Mouse (Mus musculus): Measurements from ENCODE around the gene Dglucy. TPM values are rescaled to one million over a fixed set of nuclear protein-coding genes. Genes with fewer than 3 reads are reported as not detected.

Dglucy gene
- total and polyA plus RNA-seq, 3 experiments: 0.09 to 0.27 TPM; not detected in 1

DNA sequence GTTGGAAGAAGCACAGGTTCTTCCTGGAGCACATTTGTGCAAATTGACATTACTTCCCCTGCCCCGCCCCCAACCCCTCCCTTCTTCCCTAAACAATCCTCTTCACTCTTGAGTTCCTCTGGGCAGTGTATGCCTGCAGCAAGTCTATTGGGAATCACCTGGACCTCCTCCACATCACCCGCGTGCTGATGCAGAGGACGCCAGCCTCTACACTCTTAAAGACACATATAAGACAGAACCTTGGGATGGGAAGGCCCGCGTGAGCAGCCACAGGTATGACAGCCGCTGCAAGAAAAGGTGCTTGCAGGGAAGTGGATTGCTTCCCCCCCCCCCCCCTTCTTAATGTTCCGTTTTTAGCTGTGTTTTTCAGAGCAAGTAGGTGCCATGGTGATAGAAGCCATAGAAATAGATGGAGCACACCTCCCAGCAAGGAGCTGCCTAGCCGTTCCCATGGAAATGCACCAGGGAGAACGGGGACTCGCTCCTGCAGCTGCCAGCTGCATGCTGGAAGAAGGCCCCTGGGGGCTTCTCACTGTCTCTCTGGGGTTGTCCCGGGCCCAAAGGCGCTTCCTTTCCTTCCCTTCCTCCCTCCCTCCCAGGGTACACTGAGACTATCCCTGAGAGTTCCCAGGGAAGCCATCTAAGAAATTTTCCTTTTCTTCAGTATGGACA, 29.9 kb downstream of the Dglucy start:
- no peak for TF ChIP-seq CTCF (IDR thresholded peaks at IDR 0.05; ENCODE audit: low read depth, low read length)
- no peak for TF ChIP-seq GATA1 (IDR thresholded peaks at IDR 0.05; ENCODE audit: borderline replicate concordance, low read length)
- TF ChIP-seq GATA2 (IDR thresholded peaks at IDR 0.05; ENCODE audit: borderline replicate concordance, low read depth, low read length): no peak
- no peak for TF ChIP-seq TAL1 (conservative IDR thresholded peaks at IDR 0.05; ENCODE audit: low read depth, low read length)
- TF ChIP-seq POLR2AphosphoS5 (IDR thresholded peaks at IDR 0.05; ENCODE audit: insufficient replicate concordance, low read depth, low read length): no peak
- Histone ChIP-seq H3K9me3 (replicated peaks) (no peaks in the 10 kb centered on the region), H3K27me3 (ENCODE audit: insufficient read depth, low read length) (peaks cover 39% of the 10 kb centered on the region), H3K4me3 (ENCODE audit: low read depth, low read length) (no peak overlapping the region), H3K4me1 (ENCODE audit: insufficient read depth, low read depth, low read length) (no peaks in the 10 kb centered on the region), H3K36me3 (replicated peaks) (no peaks in the 10 kb centered on the region)
- DNase-seq (ENCODE audit: low spot score) (no peak), ATAC-seq (ENCODE audit: extremely low read depth, insufficient number of reproducible peaks, low FRiP score, poor library complexity, severe bottlenecking) (no peak)

DNA sequence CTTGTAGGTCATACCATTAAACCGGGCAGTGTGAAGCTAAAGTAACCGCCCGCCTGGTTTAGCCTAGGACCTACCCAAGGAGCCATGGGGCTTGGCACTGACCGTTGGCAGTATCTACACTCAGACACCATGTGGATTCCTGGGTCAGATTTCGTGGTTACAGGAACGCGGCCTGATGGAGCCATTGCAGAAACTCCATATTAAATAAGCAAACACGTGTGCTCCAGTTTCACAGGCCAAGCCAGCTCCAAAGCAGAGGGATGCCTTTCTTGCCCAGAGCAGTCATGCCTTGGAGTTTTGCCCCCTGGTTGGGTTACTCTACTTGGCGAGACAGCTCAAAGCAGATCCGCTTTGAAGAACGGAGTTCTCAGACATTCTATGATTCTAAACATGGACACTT, 31.7 kb downstream of the Dglucy start:
- TF ChIP-seq GATA2 (IDR thresholded peaks at IDR 0.05; ENCODE audit: borderline replicate concordance, low read depth, low read length) (no peak), CTCF (IDR thresholded peaks at IDR 0.05; ENCODE audit: low read depth, low read length) (no peak), TAL1 (conservative IDR thresholded peaks at IDR 0.05; ENCODE audit: low read depth, low read length) (no peak), POLR2AphosphoS5 (IDR thresholded peaks at IDR 0.05; ENCODE audit: insufficient replicate concordance, low read depth, low read length) (no peak), GATA1 (IDR thresholded peaks at IDR 0.05; ENCODE audit: borderline replicate concordance, low read length) (no peak)
- H3K4me3 ChIP-seq (ENCODE audit: low read depth, low read length): no peak overlapping the region
- H3K27me3 ChIP-seq (ENCODE audit: insufficient read depth, low read length): peaks cover 47% of the 10 kb centered on the region
- no peaks in the 10 kb centered on the region for H3K36me3 ChIP-seq (replicated peaks)
- ATAC-seq (ENCODE audit: extremely low read depth, insufficient number of reproducible peaks, low FRiP score, poor library complexity, severe bottlenecking) (no peak), DNase-seq (ENCODE audit: low spot score) (no peak)
- H3K4me1 ChIP-seq (ENCODE audit: insufficient read depth, low read depth, low read length): no peaks in the 10 kb centered on the region
- no peaks in the 10 kb centered on the region for H3K9me3 ChIP-seq (replicated peaks)

DNA sequence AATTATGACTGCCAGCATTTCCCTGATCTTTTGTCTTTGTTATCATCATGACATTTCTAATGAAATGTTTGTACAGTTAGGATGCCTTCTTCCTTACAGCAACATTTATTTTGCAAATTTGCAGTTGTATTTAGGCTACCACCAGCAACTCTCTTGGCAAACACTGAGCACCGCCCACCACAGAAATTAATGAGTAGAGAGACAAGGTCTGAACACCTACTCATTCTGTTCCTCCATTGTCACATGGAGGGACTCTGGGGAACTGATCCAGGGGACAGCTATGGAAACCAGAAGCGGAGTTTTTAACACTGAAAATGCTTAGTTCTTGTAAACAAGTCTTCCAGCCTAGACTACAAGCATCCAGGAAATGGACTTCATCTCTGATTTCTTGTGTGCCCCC, 35.0 kb downstream of the Dglucy start:
- DNase-seq (ENCODE audit: low spot score): no peak
- Histone ChIP-seq H3K4me3 (ENCODE audit: low read depth, low read length) (no peak overlapping the region), H3K36me3 (replicated peaks) (no peaks in the 10 kb centered on the region), H3K27me3 (ENCODE audit: insufficient read depth, low read length) (peaks cover 30% of the 10 kb centered on the region), H3K4me1 (ENCODE audit: insufficient read depth, low read depth, low read length) (no peaks in the 10 kb centered on the region), H3K9me3 (replicated peaks) (no peaks in the 10 kb centered on the region)
- TF ChIP-seq TAL1 (conservative IDR thresholded peaks at IDR 0.05; ENCODE audit: low read depth, low read length) (no peak), GATA1 (IDR thresholded peaks at IDR 0.05; ENCODE audit: borderline replicate concordance, low read length) (no peak), CTCF (IDR thresholded peaks at IDR 0.05; ENCODE audit: low read depth, low read length) (no peak), GATA2 (IDR thresholded peaks at IDR 0.05; ENCODE audit: borderline replicate concordance, low read depth, low read length) (no peak)
- no peak for ATAC-seq (ENCODE audit: extremely low read depth, insufficient number of reproducible peaks, low FRiP score, poor library complexity, severe bottlenecking)

DNA sequence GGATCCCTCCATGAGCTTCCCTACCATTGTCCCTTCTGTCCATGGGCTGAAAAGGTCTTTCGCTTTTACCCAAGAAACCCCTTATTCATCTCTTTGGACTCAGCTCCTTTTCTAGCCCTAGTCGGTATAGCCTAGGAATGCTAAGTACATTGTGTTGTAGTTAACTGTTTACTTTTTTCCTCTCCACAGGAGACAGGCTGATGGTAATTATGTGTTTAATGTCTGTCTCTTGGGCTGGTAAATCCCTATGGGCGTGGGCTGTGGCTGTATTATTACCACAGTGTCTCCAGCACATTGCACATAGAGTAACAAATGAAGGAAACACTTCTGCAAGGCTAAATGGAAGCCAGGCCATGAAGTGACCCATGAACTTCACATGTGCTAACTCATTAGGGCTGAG, 35.8 kb downstream of the Dglucy start:
- Histone ChIP-seq H3K4me1 (ENCODE audit: insufficient read depth, low read depth, low read length) (no peaks in the 10 kb centered on the region), H3K9me3 (replicated peaks) (no peaks in the 10 kb centered on the region), H3K27me3 (ENCODE audit: insufficient read depth, low read length) (peaks cover 28% of the 10 kb centered on the region), H3K36me3 (replicated peaks) (no peaks in the 10 kb centered on the region), H3K4me3 (ENCODE audit: low read depth, low read length) (no peak overlapping the region)
- DNase-seq (ENCODE audit: low spot score) (no peak), ATAC-seq (ENCODE audit: extremely low read depth, insufficient number of reproducible peaks, low FRiP score, poor library complexity, severe bottlenecking) (no peak)
- no peak for TF ChIP-seq POLR2AphosphoS5 (IDR thresholded peaks at IDR 0.05; ENCODE audit: insufficient replicate concordance, low read depth, low read length)
- TF ChIP-seq CTCF (IDR thresholded peaks at IDR 0.05; ENCODE audit: low read depth, low read length): no peak
- TF ChIP-seq TAL1 (conservative IDR thresholded peaks at IDR 0.05; ENCODE audit: low read depth, low read length): no peak
- TF ChIP-seq GATA1 (IDR thresholded peaks at IDR 0.05; ENCODE audit: borderline replicate concordance, low read length): no peak
- TF ChIP-seq GATA2 (IDR thresholded peaks at IDR 0.05; ENCODE audit: borderline replicate concordance, low read depth, low read length): no peak

DNA sequence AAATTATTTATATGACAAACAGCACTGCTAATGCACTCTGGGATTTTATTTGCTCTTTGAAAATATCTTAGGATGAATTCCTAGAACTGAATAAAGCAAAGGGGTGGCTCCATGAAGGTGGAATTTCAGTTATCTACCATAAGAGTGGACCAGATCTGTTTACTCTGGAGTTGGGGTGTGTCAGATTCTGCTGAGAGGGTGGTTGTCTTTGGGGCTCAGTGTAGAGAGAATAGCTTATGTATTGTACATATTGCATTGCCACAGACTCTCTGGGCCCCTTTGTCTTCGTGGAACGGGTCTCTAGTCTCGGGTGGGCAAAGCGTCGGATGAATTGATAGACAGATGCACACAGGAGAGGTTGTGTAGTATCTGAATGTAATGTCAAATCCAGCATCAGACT, 38.0 kb downstream of the Dglucy start:
- ATAC-seq (ENCODE audit: extremely low read depth, insufficient number of reproducible peaks, low FRiP score, poor library complexity, severe bottlenecking): no peak
- no peak for TF ChIP-seq GATA1 (IDR thresholded peaks at IDR 0.05; ENCODE audit: borderline replicate concordance, low read length)
- Histone ChIP-seq H3K9me3 (replicated peaks) (no peaks in the 10 kb centered on the region), H3K27me3 (ENCODE audit: insufficient read depth, low read length) (peaks cover 26% of the 10 kb centered on the region), H3K36me3 (replicated peaks) (no peaks in the 10 kb centered on the region), H3K4me1 (ENCODE audit: insufficient read depth, low read depth, low read length) (no peaks in the 10 kb centered on the region), H3K4me3 (ENCODE audit: low read depth, low read length) (no peak overlapping the region)
- no peak for DNase-seq (ENCODE audit: low spot score)

DNA sequence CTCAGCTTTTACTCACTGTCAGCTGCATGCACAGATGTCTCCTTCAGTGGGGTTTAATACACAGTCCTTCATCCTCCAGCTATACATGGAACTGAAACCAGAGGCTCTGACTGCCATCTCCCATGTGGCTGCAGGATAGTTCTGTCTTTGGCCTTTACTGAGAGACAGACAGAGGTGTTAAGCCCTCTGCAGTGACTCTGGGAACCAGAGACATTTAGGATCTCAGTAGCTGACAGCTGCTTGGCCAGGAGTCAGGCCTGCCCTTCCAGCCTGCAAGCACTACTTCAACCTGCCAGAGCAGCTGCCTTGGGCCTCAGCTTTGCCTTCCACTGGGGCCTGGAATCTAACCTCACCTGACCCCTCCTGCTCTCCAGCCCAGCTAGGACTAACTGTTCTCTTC, 41.1 kb downstream of the Dglucy start:
- H3K4me3 ChIP-seq (ENCODE audit: low read depth, low read length): no peak overlapping the region
- H3K9me3 ChIP-seq (replicated peaks): no peaks in the 10 kb centered on the region
- TF ChIP-seq GATA2 (IDR thresholded peaks at IDR 0.05; ENCODE audit: borderline replicate concordance, low read depth, low read length) (no peak), CTCF (IDR thresholded peaks at IDR 0.05; ENCODE audit: low read depth, low read length) (no peak), TAL1 (conservative IDR thresholded peaks at IDR 0.05; ENCODE audit: low read depth, low read length) (no peak), GATA1 (IDR thresholded peaks at IDR 0.05; ENCODE audit: borderline replicate concordance, low read length) (no peak)
- DNase-seq (ENCODE audit: low spot score) (no peak), ATAC-seq (ENCODE audit: extremely low read depth, insufficient number of reproducible peaks, low FRiP score, poor library complexity, severe bottlenecking) (no peak)
- H3K27me3 ChIP-seq (ENCODE audit: insufficient read depth, low read length): peaks cover 14% of the 10 kb centered on the region
- no peaks in the 10 kb centered on the region for H3K36me3 ChIP-seq (replicated peaks)
- no peaks in the 10 kb centered on the region for H3K4me1 ChIP-seq (ENCODE audit: insufficient read depth, low read depth, low read length)

DNA sequence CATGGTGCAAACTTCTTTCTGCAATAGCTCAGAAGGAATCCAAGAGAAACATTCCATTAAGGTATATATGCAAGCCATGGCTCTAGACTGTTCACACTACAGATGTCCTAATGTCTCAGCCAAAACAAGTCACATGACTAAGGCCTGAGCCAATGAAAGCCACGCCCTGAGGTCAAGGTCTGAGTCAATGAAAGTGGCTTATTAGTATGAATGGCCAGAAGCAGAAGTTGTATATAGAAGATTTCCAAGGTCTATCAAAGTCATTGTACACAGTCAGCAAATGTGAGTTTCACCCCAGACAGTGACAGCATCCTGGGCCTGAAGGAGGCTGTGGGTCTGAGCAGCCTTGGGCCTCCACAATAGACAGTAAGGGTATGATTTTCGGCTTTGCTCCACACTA, 52.2 kb downstream of the Dglucy start:
- ATAC-seq (ENCODE audit: extremely low read depth, insufficient number of reproducible peaks, low FRiP score, poor library complexity, severe bottlenecking) (no peak), DNase-seq (ENCODE audit: low spot score) (no peak)
- H3K4me3 ChIP-seq (ENCODE audit: low read depth, low read length): no peak overlapping the region
- peaks cover 30% of the 10 kb centered on the region for H3K27me3 ChIP-seq (ENCODE audit: insufficient read depth, low read length)
- no peaks in the 10 kb centered on the region for H3K36me3 ChIP-seq (replicated peaks)
- no peak for TF ChIP-seq POLR2AphosphoS5 (IDR thresholded peaks at IDR 0.05; ENCODE audit: insufficient replicate concordance, low read depth, low read length)
- no peak for TF ChIP-seq CTCF (IDR thresholded peaks at IDR 0.05; ENCODE audit: low read depth, low read length)
- no peak for TF ChIP-seq TAL1 (conservative IDR thresholded peaks at IDR 0.05; ENCODE audit: low read depth, low read length)
- no peak for TF ChIP-seq GATA1 (IDR thresholded peaks at IDR 0.05; ENCODE audit: borderline replicate concordance, low read length)
- no peak for TF ChIP-seq GATA2 (IDR thresholded peaks at IDR 0.05; ENCODE audit: borderline replicate concordance, low read depth, low read length)
- no peaks in the 10 kb centered on the region for H3K9me3 ChIP-seq (replicated peaks)
- peaks cover 6% of the 10 kb centered on the region for H3K4me1 ChIP-seq (ENCODE audit: insufficient read depth, low read depth, low read length)
